Mouse (Mus musculus) erythroid progenitor cell, adult 5-6 weeks (primary cell): ENCODE measurements around the gene Hfe2. TPM values are rescaled to one million over a fixed set of nuclear protein-coding genes. Genes with fewer than 3 reads are reported as not detected.
"Not testable (repeated sequence)": the region's sequence is repeated elsewhere in the genome, so short reads cannot be mapped to it uniquely, and the experiment has no call there.

Experiments
- ATAC-seq: replicated peaks from 2 replicates; pipeline ENCODE4 v1.8.0; 2016; ENCODE audit warnings: moderate number of reproducible peaks, mild to moderate bottlenecking, moderate TSS enrichment, inconsistent platforms; ENCODE audit not compliant: poor library complexity, low FRiP score, severe bottlenecking
- total RNA-seq, 2 experiments: library from RNA; stranded (forward) in 1 of 2; stranded (reverse) in 1 of 2; fragments of 150-400 nt in 1 of 2; fragments of 186-747, 209-891 nt in 1 of 2; gene quantifications; 2 replicates each; pipeline versions ENCODE4 v1.2.3 to v1.2.4; 2015 to 2017; ENCODE audit warnings: low replicate concordance in 2 of 2

Gene Hfe2
- total RNA-seq, 2 experiments from 2014 or later = not detected

DNA sequence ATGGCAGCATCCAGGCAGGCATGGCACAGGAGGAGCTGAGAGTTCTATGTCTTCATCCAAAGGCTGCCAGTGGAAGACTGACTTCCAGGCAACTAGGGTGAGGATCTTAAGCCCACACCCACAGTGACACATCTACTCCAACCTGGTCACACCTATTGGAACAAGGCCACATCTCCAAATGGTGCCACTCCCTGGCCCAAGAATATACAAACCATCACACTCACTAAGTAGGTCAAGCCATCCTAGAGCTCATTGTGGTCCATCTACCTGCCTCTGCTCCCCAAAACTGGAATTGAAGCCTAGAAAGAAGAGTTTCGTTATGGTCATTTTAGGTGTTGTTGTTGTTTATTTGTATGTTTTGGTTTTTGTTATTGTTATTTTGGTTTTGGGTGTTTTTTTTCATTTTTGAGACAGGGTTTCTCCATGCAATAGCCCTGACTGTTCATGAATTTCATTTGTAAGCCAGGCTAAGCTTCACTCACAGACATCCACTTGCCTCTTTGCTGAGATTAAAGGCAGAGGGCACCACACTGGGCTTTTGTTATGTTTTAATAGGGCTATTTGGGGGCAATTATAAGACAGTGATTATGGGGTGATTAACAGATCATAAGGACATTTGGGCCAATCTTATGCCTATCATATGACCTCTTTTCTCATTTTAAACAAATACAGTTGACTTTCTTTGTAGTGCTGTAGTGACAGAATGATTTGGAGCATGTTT lies 29.3 kb upstream of the Hfe2 start:
- no peak for ATAC-seq

DNA sequence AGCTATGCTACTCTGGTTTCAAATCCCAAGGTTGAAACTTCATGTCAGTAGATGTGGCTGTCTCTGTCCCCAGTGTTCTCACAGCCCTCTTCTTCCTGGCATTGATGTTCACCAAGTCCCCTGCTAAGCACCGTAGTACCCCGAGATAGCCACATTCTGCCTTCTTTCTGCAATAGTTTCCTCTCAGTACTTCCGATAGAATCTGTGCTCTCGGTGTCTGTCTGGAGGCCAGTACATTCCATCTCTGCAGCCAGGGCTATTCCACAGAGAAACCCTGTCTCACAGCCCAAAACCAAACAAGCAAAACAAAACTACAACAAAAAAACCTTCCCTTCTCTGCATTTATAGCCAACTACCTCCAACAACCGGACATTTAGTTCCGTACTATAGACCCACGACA lies 28.8 kb upstream of the Hfe2 start:
- ATAC-seq = no peak

DNA sequence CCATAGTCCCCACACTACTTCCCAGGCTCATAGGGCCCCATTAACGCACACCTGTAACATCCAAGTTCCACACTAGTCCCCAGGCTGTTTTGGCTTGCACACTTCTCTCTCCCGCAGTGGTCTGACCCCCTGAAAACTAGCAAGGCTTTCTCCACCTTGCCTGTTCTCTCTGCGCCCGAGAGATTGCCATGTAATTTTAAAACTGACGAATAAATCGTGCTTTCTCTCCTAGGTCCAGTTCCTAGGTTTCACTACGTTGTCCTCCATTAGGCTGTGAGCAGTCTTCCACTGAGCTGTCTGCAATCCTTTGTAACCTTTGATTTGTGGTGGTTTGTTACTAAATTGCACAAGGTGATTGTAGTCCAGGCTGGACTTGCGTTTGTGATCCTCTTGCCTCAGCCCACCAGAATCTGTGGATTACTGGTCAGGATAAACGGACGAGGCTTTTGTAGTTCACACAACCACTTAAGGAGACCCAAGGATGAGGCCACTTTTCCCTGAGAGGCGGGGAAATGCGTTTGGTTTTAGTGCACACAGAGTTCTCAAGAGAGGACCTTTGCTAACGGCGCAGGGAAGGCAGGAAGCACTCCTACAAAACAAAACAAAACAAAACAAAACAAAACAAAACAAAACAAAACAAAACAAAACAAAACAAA lies 28.2 kb upstream of the Hfe2 start:
- not testable (repeated sequence) for ATAC-seq

DNA sequence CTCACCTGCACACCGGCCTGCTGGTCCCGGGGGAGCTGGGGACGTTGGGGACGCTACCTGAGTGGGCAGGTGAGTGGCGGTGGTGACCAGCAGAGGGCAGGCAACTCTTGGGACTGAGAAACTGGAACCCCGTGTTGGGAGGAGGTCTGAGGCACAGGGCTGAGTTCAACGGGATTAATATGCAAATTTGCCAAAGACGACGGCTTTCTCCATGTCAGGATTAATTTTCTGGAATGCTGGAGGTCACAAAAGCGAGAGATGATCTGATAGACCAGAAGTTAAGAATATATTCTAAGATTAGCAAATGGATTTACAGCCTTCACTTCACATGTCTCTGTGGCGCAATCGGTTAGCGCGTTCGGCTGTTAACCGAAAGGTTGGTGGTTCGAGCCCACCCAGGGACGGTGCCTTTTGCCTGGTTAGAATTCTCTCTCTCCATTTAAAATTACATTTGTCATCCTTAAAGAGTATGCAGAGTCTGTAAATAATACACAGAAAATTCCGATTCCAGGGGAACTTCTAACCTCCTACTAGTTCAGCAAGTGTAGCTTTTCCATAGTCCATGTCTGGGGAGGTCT lies 27.4 kb upstream of the Hfe2 start:
- peak; percentile 61 for ATAC-seq

DNA sequence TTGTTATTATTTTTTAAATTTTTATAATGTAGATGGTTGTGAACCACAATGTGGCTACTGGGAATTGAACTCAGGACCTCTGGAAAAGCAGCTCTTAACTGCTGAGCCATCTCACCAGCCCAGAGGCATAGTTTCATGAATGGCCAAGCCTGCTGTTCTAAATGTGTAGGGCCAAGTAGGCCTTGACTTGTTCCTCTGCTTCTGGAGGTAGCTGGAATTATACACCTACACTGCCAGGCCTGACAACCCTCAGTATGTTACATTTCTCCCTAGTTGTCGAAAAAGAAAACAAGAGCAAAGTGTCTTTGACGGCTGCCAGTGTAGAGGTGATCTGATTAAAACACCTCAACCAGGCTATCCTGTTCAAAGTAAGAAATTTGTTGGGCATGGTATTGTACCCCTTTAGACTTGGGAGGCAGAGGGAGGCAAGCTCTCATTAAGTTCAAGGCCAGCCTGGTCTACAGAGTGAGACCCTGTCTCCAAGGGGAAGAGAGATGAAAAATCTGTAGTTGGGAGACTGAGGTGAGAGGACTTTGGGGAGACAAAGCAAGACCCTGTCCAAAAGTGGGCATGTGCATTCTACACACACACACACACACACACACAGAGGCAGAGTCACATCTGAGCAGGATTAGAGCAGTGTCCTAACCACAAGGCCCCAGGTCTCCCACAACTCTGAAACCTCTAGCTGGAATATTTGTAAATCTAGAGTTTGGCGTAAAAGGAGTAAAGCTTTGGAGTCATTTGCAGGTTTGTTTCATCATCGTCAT lies 26.3 kb upstream of the Hfe2 start:
- no peak for ATAC-seq

DNA sequence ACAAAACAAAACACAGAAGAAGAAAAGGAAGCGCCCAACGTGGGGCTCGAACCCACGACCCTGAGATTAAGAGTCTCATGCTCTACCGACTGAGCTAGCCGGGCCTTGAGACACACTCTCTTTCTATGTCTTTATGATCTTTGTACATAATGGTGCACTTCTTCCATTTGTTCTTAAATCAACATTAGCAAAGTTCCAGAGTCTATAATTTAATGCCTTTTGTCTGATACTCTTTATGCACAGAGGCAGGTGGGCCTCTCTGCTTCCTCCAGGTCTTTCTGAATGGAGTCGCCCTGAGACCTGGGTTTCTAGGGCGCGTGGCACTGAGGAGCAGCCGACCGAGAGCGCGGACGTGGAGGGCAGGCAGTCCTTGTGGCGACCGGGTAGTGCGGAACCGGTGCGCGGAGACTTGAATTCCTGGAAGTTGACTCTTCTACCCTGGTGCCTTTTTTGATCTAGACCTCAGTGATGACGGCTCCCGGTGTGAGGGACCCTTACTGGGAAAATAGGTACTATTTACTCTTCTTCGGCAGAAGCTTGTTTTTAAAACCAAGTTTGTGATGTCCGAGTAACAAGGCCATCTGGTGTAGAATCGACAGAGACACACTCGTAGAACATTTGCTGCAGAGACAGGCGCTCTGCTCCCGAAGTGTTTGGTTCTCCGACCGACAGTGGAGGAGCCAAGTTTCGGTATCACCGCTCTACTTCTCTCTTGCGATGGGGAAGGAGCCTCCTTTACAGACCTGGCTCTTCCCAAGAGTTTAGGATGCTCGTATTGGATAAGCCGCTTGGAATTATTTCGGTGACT lies 25.3 kb upstream of the Hfe2 start:
- peak; percentile 62 for ATAC-seq

DNA sequence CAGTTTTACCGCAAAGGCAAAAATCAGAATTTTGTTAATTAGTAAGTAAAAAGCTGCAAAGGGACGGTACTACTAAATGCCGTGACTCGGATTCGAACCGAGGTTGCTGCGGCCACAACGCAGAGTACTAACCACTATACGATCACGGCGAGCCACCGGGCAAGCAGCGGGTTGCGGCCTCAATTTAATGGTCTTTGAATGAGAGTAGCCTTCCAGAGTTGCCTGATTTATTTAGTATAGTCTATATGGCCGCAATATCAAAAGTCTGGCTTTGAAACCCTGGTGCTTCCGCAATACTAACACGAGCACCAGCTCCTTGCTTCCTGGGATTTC lies 24.7 kb upstream of the Hfe2 start:
- peak; percentile 40 for ATAC-seq

DNA sequence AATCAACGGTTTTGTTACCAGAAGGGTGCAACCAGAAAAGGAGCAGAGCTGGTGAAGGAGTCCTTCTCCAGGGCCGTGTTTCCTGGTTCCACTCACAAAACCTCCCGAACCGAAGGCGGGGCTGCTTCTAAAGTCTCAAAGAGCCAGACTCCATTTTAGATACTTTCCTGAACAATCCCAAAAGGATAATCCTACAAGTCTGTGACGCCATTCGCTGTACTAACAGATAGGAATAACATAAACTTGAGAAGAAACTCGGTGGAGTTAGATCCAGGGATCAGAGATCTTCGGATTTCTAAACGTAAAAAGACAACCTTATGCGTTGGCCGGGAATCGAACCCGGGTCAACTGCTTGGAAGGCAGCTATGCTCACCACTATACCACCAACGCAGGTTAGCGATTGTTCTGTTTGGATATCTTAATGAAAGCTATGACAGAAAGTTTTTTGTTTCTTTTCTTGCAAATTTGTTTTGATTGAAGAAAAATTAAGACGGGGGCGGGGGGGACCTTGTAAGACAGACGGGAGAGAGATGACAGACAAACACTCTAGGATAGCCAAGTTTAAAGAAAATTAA lies 24.2 kb upstream of the Hfe2 start:
- ATAC-seq = peak; percentile 11; the same call in 1 of the 2 replicates

DNA sequence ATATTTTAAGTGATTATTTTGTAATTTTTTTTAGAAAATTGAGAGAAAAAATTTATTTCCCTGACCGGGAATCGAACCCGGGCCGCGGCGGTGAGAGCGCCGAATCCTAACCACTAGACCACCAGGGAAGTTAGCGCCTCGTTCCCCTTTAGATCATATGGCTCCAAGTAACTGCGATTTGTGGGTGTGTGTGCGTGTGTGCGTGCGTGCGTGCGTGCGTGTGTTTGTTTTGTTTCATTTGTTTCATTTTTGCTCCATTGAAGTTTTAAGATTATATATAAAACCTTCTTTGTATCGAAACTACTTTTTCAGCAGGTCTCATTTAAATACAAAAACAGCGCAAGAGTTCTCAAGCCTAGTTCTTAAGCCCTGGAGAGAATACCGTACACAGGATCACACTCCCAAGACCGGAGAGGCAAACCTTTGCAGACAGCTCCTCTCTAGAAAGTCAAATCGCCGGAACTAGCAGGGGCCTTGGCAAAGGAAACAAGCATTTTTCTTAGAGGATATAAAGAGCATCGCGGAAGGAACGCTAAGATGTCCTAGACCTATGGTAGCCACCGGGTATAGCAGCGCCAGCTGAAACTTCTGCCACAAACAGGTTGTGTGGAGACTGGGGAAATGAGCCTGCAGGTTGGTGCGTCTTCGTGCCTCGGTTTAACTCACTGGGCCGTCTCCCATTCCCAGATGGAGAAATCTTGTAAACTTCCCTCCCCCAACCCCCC lies 23.4 kb upstream of the Hfe2 start:
- ATAC-seq = 0 out of 2 replicates have a peak, but pooled peaks have one; percentile 31

DNA sequence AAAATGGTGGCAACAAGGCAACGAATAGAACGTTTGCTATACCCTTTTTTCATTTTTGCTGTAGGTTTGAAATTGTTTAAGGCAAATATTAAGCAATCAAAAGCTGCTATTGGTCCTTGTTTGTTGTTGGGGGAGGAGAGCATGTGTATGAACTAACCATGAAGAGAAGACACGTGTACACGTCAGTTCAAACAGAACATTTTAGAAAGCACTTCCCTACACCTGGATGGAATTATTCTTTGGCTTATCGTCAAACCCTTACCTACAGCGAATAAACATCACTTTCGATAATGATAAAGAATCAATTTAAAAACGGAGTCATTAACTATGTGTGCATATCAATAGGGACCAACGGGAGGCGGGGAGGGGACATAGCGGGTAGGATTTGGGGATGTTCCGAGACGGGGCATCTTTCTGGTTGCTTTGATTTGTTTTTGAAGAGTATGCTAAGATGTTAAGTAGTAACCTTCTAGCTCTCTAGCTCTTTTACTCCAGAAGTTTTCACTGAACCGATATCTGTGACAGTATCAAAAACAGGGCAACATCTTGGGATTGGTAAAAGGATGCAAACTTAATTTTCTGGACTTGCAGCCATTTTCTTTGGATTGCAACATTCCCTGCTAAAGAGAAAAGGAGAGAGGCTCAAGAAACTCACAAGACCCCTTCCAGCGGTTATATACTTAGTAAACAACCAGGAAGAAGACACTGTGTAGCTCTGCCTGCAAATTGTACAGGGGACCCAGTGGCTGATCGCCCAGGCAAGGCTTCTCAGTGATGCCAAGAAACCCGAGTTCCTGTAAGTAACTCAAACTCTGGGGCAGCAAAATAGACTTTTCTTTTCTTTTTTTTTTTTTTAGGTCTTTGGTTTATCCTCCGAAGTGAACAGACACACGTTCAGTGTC lies 22.5 kb upstream of the Hfe2 start:
- ATAC-seq = no peak

DNA sequence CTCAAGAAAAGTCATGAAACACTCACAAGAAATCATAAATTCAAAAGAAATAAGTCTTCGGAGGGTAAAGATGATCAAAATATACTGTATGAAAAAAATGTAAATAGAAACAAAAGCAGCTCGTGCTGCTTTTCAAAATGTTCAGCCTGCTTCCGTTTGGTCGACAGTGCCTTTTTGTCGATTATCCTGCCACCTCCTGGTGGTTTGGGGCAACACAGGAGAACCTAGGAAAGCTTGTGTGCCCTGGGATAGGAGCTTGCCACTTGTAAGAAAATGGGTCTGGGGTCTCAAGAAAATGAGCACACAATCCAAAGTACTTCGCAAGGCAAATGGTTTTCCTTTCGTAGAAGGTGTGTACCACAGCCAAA lies 21.9 kb upstream of the Hfe2 start:
- peak; percentile 58 for ATAC-seq

DNA sequence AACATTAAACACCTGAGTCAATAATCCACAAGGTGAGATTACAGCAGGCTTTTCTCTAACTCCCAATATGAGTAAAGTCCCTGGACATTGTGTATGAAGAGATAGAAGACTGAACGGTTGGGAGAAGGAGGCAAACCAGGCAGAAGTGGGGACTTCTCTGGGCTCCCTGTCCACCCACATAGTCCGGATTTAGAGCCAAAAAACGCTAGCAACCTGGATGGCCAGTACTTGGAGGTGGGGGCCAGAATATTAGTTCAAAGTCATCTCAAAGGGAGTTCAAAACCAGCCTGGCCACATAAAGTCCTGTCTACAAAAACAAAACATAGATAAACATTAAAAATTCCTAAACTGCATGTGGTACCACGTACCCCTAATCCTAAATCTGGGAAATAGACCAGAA lies 21.0 kb upstream of the Hfe2 start:
- ATAC-seq = no peak

DNA sequence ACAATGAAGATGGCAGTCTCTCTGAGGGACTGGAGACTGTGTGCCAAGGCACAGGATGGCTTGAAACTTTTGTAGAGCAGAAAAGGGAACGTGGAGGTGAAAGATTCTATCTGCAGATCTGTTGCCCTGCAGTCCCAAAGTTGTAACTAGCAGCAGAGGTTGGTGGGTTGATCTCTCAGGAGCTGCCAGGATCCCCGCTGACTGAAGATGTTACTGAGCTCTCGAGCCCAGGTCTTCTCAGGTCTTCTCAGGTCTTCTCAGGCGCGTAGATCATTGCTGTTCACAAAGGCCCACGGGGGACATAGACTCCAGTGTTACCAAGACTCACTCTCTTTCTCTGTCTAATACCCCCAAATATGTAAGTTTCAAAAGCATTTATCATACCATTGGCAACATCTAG lies 20.0 kb upstream of the Hfe2 start:
- ATAC-seq = no peak

DNA sequence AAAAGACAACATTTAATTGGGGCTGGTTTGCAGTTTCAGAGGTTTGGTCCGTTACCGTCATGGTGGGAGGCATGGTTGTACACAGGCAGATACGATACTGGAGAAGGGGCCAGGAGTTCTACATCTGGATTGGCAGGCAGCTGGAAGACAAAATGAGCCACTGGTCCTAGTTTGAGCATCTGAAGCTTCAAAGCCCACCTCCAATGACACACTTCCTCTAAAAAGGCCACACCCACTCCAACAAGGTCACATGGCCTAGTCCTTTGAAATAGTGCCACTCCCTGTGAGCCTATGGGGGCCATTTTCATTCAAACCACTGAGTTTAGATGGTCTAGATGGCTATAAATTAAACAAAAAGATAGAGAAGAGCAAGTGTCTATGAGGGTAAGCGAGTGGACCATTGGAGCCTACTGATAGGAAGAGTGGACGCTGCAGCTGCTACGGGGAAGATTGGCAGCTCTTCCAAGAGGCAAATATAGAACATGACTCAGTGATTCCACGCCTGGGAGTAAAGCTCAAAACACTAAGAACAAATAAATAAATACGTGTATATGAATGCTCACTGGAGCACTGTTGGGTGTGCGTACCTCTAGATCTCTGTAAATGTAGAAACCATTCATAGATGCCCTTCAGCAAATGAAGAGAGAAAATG lies 18.4 kb upstream of the Hfe2 start:
- ATAC-seq = no peak

DNA sequence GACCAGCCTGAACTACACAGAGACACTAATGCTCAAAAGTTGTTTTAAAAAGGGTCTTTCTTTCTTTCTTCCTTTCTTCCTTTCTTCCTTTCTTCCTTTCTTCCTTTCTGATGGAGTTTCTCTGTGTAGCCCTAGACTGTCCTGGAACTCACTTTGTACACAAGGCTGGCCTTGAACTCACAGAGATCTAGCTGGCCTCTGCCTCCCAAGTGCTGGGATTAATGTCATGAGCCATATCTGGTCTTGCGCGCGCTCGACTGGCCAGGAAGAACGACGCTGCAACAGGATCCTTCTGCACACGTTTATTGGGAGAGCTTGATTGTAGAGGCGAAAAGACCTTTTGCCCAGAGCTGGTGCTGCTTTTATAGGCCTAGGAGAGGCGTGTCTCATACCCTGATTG lies 17.0 kb upstream of the Hfe2 start:
- not testable (repeated sequence) for ATAC-seq

DNA sequence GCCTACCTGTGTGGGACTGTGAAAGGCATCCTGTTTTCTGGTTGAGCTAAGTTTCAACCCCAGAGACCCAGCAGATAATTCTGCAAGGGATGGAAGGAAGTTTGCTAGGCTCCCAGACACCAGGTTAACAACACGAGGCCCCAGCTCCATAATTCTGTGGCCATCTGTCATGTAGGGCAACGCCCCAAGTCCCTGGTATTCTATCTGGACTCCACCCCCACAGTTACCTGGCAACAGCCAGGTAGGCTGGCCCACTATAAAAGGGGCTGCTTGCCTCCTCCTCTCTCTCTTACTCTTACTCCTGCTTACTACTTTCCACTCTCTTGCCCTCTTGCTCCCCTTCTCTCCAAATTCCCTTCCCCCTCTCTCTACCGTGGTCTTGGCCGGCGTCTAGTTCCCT lies 4.8 kb upstream of the Hfe2 start:
- no peak for ATAC-seq

DNA sequence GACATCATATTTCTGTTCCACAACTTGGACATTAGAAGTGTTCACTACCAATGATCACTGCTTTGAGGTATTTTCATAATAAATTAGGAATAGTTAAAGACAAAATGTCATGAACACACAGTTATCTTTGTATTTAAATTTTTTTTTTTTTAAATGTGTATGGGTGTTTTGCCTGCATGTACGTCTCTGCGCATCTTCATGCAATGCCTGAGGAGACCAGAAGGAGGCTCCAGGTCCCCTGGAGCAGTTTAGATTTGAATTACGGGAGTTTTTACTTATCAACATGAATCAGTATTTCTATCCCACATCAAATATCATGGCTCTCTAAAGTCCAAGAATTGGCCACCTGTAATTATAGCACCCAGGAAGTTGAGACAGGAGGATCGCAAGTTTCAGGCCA lies 2.8 kb upstream of the Hfe2 start:
- ATAC-seq = no peak
